Mouse (Mus musculus) intestine, embryonic 15.5 days (tissue): ENCODE data around the gene Exoc4. TPM values are rescaled to one million over a fixed set of nuclear protein-coding genes. Genes with fewer than 3 reads are reported as not detected.

Experiments used
- ATAC-seq: fragments of 200-750 bp; cut with Nextera tagmentation; 2 replicates; pipeline ENCODE4 v1.8.0; 2017; ENCODE audit warnings: moderate TSS enrichment, moderate library complexity
- H3K27ac ChIP-seq: fragments of 300-500 bp; sonication (generic); 2 replicates; pipeline ENCODE4 v1.5.1; 2015; ENCODE audit warnings: mild to moderate bottlenecking, inconsistent platforms
- H3K27me3 ChIP-seq: fragments of 300-500 bp; sonication (generic); replicated peaks from 2 replicates; pipeline ENCODE4 v1.6.1; 2015; ENCODE audit warnings: inconsistent platforms
- H3K36me3 ChIP-seq: fragments of 300-500 bp; sonication (generic); 2 replicates; pipeline ENCODE4 v1.6.1; 2015; ENCODE audit warnings: inconsistent platforms
- H3K4me1 ChIP-seq: fragments of 300-500 bp; sonication (generic); replicated peaks from 2 replicates; pipeline ENCODE4 v1.6.1; 2015; ENCODE audit warnings: inconsistent platforms
- H3K4me2 ChIP-seq: fragments of 300-500 bp; sonication (generic); replicated peaks from 2 replicates; pipeline ENCODE4 v1.6.1; 2015; ENCODE audit warnings: mild to moderate bottlenecking, inconsistent platforms
- H3K4me3 ChIP-seq: fragments of 300-500 bp; sonication (generic); replicated peaks from 2 replicates; pipeline ENCODE4 v1.5.1; 2015; ENCODE audit warnings: inconsistent platforms
- H3K9ac ChIP-seq: fragments of 300-500 bp; sonication (generic); 2 replicates; pipeline ENCODE4 v1.6.1; 2015; ENCODE audit warnings: inconsistent platforms
- H3K9me3 ChIP-seq: fragments of 300-500 bp; sonication (generic); 2 replicates; pipeline ENCODE4 v1.6.1; 2016; ENCODE audit warnings: inconsistent platforms
- WGBS: fragments of 180-500 bp; shearing (Covaris S2); methylation state at CpG from one replicate; pipeline ENCODE4 v1.1.7; 2015; 5-methylcytosine and 5-hydroxymethylcytosine counted together
- polyA plus RNA-seq: library from polyadenylated mRNA; unstranded; fragments of >200 nt; fragmentation: Nextera tagmentation; extraction: Ambion mirVana; gene quantifications from 2 replicates; pipeline ENCODE4 v1.2.1, GENCODE M21; 2015

Exoc4 gene
- polyA plus RNA-seq, 1 experiment from 2014 or later, result 26.4 TPM

DNA sequence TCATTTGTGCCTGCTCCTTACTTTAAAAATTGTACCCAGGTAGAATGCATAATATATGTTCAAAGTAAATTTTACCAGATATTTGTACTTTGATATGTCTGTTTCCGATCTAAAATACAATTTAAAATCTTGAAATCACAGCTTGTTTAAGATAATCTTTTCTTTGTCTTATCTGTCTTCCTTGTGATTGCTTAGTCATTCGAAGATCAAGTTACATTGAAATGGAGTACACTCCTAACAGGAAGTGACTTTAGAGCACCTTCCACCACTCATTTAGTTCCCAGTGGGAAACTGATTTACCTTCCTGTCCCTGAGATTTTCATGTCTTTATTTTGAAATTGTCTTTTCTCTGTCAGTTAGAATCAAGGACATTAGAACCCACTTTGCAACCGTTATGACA, 254.5 kb downstream of the Exoc4 start:
- no peaks in the 10 kb centered on the region for H3K9me3 ChIP-seq
- no peaks in the 10 kb centered on the region for H3K36me3 ChIP-seq
- H3K27me3 ChIP-seq, result no peaks in the 10 kb centered on the region
- WGBS, result 74% methylated on average over 3 of the region's 3 CpGs
- no peaks in the 10 kb centered on the region for H3K4me1 ChIP-seq
- H3K9ac ChIP-seq, result no peak overlapping the region
- no peak overlapping the region for H3K27ac ChIP-seq
- ATAC-seq, result no peak
- H3K4me2 ChIP-seq, result no peak overlapping the region
- no peak overlapping the region for H3K4me3 ChIP-seq

GRCm38 (mm10) chr6:33507134-33507533, 258.2 kb downstream of the Exoc4 start:
- no peak for ATAC-seq
- H3K4me1 ChIP-seq, result no peaks in the 10 kb centered on the region
- H3K9me3 ChIP-seq, result no peaks in the 10 kb centered on the region
- H3K4me3 ChIP-seq, result no peak overlapping the region
- no peaks in the 10 kb centered on the region for H3K36me3 ChIP-seq
- H3K4me2 ChIP-seq, result no peak overlapping the region
- no peak overlapping the region for H3K9ac ChIP-seq
- H3K27me3 ChIP-seq, result no peaks in the 10 kb centered on the region
- H3K27ac ChIP-seq, result no peak overlapping the region

GRCm38 (mm10) chr6:33515391-33515790, 266.5 kb downstream of the Exoc4 start:
- H3K9ac ChIP-seq, result no peak overlapping the region
- H3K27ac ChIP-seq, result no peak overlapping the region
- no peaks in the 10 kb centered on the region for H3K9me3 ChIP-seq
- H3K4me1 ChIP-seq, result peaks cover 4% of the 10 kb centered on the region
- H3K27me3 ChIP-seq, result no peaks in the 10 kb centered on the region
- no peak overlapping the region for H3K4me2 ChIP-seq
- no peak overlapping the region for H3K4me3 ChIP-seq
- H3K36me3 ChIP-seq, result no peaks in the 10 kb centered on the region
- 31% methylated on average over 4 of the region's 4 CpGs for WGBS
- ATAC-seq, result no peak

- Histone ChIP-seq H3K4me1 (peaks cover 4% of the 10 kb centered on the region), H3K4me3 (no peak overlapping the region), H3K36me3 (no peaks in the 10 kb centered on the region), H3K9ac (no peak overlapping the region), H3K9me3 (no peaks in the 10 kb centered on the region), H3K4me2 (no peak overlapping the region), H3K27me3 (no peaks in the 10 kb centered on the region), H3K27ac (no peak overlapping the region)
- ATAC-seq, result no peak
- 90% methylated on average over 6 of the region's 6 CpGs for WGBS
These were observed 267.9 kb downstream of the Exoc4 start for GRCm38 (mm10) chr6:33516798-33517197.

- no peak overlapping the region for H3K9ac ChIP-seq
- H3K4me2 ChIP-seq, result no peak overlapping the region
- H3K27me3 ChIP-seq, result no peaks in the 10 kb centered on the region
- H3K4me1 ChIP-seq, result peaks cover 4% of the 10 kb centered on the region
- H3K27ac ChIP-seq, result no peak overlapping the region
- H3K36me3 ChIP-seq, result no peaks in the 10 kb centered on the region
- 41% methylated on average over 5 of the region's 5 CpGs for WGBS
- ATAC-seq, result no peak
- no peaks in the 10 kb centered on the region for H3K9me3 ChIP-seq
- H3K4me3 ChIP-seq, result no peak overlapping the region
These were observed 269.1 kb downstream of the Exoc4 start for GRCm38 (mm10) chr6:33517890-33518410.

DNA sequence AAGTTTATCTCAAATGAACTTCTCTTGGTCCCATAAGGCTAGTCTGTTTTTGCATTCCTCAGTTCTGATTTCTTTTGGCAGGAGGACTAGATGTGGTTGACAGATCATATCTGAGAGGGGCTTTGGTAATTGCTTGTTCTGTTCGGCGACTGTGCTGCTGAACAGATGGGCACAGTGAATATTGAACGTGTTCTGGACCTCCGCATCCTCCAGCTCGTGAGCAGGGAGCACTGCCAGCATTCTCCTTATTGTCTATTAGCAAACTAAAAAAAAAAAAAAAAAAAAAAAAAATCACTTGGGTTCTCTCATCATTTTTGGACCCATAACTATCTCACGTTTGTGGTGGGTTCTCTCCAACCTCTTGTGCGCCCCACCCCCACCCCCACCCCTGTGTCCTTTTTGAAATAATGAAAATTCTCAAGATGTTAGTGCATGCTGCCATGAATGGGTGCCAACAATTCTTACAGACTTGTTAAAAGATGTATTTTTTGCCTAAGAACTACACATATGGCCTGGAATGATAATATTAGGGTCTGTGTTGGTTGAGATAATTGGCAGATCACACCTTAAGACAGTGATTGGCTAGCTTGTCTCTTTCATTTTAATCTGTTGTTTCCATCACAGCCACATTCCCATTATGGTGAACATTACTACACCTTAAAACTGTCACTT, 276.9 kb downstream of the Exoc4 start:
- Histone ChIP-seq H3K4me1 (no peaks in the 10 kb centered on the region), H3K4me2 (no peak overlapping the region)
- 85% methylated on average over 7 of the region's 7 CpGs for whole genome bisulfite sequencing

DNA sequence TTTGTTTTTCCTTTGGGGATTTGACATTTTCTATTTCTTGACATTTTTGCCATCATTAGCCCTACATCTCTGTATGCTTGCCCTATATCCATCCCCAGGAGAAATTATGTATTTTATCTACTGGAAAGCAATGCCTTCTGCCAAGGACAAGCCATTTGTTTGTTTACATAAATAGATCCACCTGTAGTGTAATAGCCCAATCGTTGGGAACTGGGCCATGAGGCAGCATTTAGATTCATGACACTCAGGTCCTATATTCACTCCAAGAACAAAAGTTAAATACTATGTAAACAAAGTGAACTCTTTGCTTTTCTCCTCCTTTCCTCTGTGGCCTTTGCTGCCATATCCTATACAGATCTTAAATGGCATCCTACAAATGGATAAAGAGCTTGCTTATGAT, 291.5 kb downstream of the Exoc4 start:
- Histone ChIP-seq H3K36me3 (no peaks in the 10 kb centered on the region), H3K4me1 (no peaks in the 10 kb centered on the region), H3K9me3 (no peaks in the 10 kb centered on the region), H3K27me3 (no peaks in the 10 kb centered on the region), H3K27ac (no peak overlapping the region), H3K4me2 (no peak overlapping the region), H3K9ac (no peak overlapping the region), H3K4me3 (no peak overlapping the region)
- no peak for ATAC-seq
- WGBS, result 54% methylated on average over 1 of the region's 1 CpGs

More for the DNA sequence above, 276.9 kb downstream of the Exoc4 start:
- no peaks in the 10 kb centered on the region for H3K27me3 ChIP-seq
- no peak overlapping the region for H3K4me3 ChIP-seq
- H3K36me3 ChIP-seq, result no peaks in the 10 kb centered on the region
- no peaks in the 10 kb centered on the region for H3K9me3 ChIP-seq
- no peak overlapping the region for H3K27ac ChIP-seq
- H3K9ac ChIP-seq, result no peak overlapping the region
- ATAC-seq, result no peak

- H3K27me3 ChIP-seq, result no peaks in the 10 kb centered on the region
- no peaks in the 10 kb centered on the region for H3K4me1 ChIP-seq
- H3K27ac ChIP-seq, result no peak overlapping the region
- no peak overlapping the region for H3K9ac ChIP-seq
- H3K9me3 ChIP-seq, result no peaks in the 10 kb centered on the region
- H3K4me3 ChIP-seq, result no peak overlapping the region
- no peak overlapping the region for H3K4me2 ChIP-seq
- ATAC-seq, result no peak
- 79% methylated on average over 6 of the region's 6 CpGs for WGBS
- no peaks in the 10 kb centered on the region for H3K36me3 ChIP-seq
These were observed 293.8 kb downstream of the Exoc4 start for GRCm38 (mm10) chr6:33542712-33543111.

DNA sequence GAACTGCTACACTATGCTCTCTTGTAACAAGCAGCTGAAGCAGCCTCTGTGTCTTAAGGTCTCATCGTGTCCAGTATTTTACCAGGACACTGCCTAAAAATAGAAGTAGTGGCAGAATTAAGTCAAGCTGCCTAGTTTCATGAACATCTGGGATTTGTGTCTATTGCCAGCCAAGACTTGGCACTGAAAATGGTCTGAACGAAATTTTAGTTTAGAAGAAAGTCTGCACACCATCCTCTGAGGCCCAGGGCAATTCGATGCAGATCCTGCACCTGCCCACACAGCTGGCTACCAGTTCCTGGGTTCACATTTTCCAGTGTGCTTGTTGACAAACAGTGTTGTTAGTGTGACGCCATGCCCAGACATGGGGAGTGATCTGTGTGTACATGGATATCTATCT, 303.0 kb downstream of the Exoc4 start:
- H3K36me3 ChIP-seq, result no peaks in the 10 kb centered on the region
- H3K4me2 ChIP-seq, result no peak overlapping the region
- no peak overlapping the region for H3K4me3 ChIP-seq
- no peak for ATAC-seq
- H3K27ac ChIP-seq, result no peak overlapping the region
- no peaks in the 10 kb centered on the region for H3K4me1 ChIP-seq
- H3K9ac ChIP-seq, result no peak overlapping the region
- H3K9me3 ChIP-seq, result no peaks in the 10 kb centered on the region
- H3K27me3 ChIP-seq, result no peaks in the 10 kb centered on the region
- 79% methylated on average over 4 of the region's 4 CpGs for WGBS

- Histone ChIP-seq H3K9ac (no peak overlapping the region), H3K27ac (no peak overlapping the region), H3K4me3 (no peak overlapping the region), H3K9me3 (no peaks in the 10 kb centered on the region), H3K4me2 (no peak overlapping the region), H3K36me3 (no peaks in the 10 kb centered on the region), H3K27me3 (no peaks in the 10 kb centered on the region), H3K4me1 (no peaks in the 10 kb centered on the region)
- no peak for ATAC-seq
- WGBS, result 80% methylated on average over 1 of the region's 1 CpGs
These were observed 312.0 kb downstream of the Exoc4 start for GRCm38 (mm10) chr6:33560925-33561324.

DNA sequence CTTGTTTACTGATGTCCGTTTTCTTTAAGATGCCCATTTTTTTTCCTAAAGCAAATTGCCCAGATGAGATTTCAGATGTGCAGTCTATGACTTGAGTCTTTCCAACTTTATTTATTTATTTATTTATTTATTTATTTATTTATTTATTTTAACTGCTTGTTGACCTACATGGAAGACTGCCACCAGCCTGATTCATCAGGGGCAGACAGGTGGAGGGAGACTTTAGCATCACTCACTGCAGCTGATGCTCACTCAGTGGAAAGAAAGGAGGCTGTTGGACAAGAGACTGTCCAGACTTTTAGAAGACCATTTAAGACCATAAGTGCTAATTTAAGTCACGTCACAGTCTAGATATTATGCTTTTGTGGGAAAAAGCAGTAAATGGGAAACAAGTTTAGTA, 313.0 kb downstream of the Exoc4 start:
- no peak overlapping the region for H3K27ac ChIP-seq
- no peaks in the 10 kb centered on the region for H3K9me3 ChIP-seq
- ATAC-seq, result no peak
- H3K4me1 ChIP-seq, result no peaks in the 10 kb centered on the region
- H3K27me3 ChIP-seq, result no peaks in the 10 kb centered on the region
- H3K36me3 ChIP-seq, result no peaks in the 10 kb centered on the region
- WGBS, result 75% methylated on average over 2 of the region's 2 CpGs
- no peak overlapping the region for H3K9ac ChIP-seq
- no peak overlapping the region for H3K4me3 ChIP-seq
- H3K4me2 ChIP-seq, result no peak overlapping the region

DNA sequence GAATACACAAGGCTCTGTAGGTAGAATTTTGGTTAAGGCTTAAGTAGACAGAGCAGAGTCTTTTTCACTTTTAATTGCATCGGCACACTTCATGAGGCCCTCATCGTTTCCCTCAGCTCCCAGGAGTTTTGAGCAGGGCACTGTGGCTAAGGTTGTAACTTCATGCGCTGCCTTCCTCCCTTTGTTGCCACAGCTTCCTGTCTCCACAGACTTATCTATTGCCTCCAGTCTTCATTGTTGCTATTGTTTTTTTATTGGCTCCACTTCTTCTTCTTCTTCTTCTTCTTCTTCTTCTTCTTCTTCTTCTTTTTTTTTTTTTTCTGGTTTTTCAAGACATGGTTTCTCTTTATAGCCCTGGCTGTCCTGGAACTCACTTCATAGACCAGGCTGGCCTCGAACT, 327.1 kb downstream of the Exoc4 start:
- Histone ChIP-seq H3K4me2 (no peak overlapping the region), H3K36me3 (no peaks in the 10 kb centered on the region), H3K27ac (no peak overlapping the region), H3K9ac (no peak overlapping the region), H3K4me1 (no peaks in the 10 kb centered on the region), H3K4me3 (no peak overlapping the region), H3K27me3 (no peaks in the 10 kb centered on the region), H3K9me3 (no peaks in the 10 kb centered on the region)
- ATAC-seq, result no peak
- 89% methylated on average over 4 of the region's 4 CpGs for WGBS

- Histone ChIP-seq H3K36me3 (no peaks in the 10 kb centered on the region), H3K4me2 (no peak overlapping the region), H3K9ac (no peak overlapping the region), H3K4me1 (no peaks in the 10 kb centered on the region), H3K27ac (no peak overlapping the region), H3K4me3 (no peak overlapping the region), H3K9me3 (no peaks in the 10 kb centered on the region), H3K27me3 (no peaks in the 10 kb centered on the region)
- ATAC-seq, result no peak
- 75% methylated on average over 4 of the region's 4 CpGs for WGBS
These were observed 359.6 kb downstream of the Exoc4 start for GRCm38 (mm10) chr6:33608469-33608868.
